Mouse (Mus musculus): ENCODE results near the gene Rbfox3.

DNA sequence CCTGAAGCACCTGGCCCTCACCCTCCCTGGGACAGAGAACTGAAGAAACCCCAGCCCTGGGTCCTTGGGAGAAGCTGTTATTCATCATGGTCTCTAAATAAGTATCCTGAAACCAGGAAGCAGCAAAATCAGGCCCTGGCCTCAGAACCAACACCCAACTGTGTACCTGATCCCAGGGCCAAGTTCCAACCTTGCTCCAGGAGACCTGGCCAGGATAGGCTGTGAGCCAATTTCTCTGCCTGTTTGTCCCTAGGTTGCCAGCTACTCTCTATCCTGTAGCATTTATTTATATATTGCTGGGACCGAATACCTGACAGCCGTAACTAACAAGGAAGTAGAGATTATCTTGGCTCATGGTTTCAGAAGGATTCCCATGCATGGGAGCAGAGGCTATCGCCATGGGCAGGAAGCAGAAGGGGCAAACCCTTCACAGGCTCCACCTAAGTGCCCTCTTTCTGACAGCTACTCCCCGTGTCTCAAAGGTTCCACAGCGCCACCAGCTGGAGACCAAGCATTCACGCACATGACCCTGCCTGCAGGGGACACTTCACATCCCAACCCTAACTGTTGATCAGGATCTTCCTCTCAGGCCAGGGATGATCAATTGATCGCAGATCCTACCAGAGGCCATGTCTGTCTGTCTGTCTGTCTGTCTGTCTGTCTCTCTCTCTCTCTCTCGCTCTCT is 31.8 kb downstream of the Rbfox3 start:
- TF ChIP-seq EP300 (optimal IDR thresholded peaks at IDR 0.05) (no peak), CTCF (IDR thresholded peaks at IDR 0.05; ENCODE audit: low read depth) (no peak)

Measured in stomach, postnatal 0 days (tissue).